Mouse (Mus musculus): ENCODE measurements around the gene Cntnap2. TPM values are rescaled to one million over a fixed set of nuclear protein-coding genes. Genes with fewer than 3 reads are reported as not detected.

Cntnap2 gene
- total RNA-seq, 2 experiments from 2014 or later = not detected

DNA sequence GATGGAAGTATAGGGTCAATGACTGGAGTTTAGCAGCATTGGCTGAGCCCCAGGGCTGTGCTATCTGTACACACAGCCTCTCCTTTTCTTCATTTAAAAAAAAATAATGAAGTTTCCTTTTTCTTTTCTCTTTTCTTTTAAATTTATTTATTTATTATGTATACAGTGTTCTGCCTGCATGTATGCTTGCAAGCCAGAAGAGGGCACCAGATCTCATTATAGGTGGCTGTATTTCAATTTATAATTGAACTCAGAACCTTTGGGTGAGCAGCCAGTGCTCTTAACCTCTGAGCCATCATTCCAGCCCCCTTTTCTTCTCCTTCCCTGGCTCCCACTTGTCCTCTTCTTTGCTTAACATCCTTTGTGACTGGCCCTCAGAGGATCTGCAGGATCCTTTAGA is 1807.2 kb downstream of the Cntnap2 start:
- ATAC-seq (replicated peaks; ENCODE audit: low FRiP score, poor library complexity, severe bottlenecking) = no peak

DNA sequence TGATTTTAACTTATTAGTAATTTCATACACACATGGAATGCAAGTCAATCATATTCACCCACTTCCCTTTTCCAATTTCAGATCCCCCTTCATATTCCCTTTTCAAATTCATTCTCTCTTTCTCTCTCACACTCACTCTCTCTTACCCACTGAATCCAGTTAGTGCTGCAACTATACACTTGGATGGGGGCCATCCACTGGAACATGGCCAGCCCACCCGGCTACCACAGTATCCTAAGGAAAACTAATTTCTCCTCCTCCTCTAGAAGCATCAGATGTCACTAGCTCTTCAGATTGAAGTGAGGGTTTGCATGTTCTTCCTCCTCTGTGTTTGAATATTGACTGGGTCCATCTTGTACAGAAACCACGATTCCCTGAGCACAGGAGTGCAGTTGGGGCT is 1827.1 kb downstream of the Cntnap2 start:
- ATAC-seq (replicated peaks; ENCODE audit: low FRiP score, poor library complexity, severe bottlenecking) = no peak

DNA sequence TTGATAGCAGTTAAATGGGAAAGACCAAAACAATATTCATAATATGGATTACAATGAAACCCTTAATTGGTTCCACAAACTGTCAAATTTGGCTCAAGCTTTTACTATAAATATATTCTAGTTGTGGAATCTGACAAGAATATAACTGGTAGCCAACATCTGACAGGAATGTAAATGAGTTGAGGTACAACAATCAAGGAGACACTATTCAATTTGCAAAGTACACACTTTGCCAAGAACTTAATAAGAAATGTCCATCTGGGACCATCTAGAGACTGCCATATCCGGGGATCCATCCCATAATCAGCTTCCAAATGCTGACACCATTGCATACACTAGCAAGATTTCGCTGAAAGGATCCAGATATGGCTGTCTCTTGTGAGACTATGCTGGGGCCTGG is 1850.0 kb downstream of the Cntnap2 start:
- no peak for ATAC-seq (replicated peaks; ENCODE audit: low FRiP score, poor library complexity, severe bottlenecking)

DNA sequence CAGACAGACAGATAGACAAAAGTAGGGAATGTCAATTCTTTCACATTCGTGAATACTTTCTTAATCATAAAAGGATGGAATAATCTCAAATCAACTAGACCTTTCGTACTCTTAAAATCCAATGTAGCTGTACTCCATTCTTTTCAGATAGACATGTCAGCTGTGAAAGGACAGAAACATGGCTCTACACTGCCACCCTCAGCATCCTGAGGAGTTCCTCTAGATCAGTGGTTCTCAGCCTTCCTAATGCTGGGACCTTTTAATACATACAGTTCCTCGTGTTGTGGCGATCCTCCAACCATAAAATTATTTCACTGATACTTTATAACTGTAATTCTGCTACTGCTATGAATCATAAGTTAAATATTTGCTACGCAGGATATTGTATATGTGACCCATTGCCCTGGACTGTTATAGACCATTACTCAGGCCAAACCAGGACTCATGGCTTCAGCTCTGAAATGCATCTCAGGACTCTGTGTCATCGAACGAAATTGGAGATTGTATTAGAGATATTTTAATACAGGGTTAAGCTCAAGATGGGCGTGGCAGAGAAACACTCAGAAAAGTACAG is 1859.6 kb downstream of the Cntnap2 start:
- no peak for ATAC-seq (replicated peaks; ENCODE audit: low FRiP score, poor library complexity, severe bottlenecking)

DNA sequence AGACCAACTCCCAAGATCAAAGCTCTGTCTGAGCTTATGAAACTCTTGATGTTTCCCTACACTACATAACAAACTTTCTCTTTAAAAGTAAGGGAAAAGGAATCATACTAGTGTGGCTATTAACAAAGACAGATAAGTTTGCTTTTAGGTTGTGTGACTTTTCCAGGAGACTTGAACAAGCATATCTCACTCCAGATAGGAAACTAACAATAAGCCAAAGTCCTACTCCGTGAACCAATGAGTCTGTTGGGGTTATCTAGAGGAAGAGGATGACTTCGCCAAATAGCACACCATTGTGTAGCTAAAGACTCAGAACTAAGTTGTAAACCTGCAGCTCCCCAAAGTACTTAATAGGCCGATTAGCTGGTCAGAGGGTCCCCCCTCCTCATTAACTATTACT is 1860.8 kb downstream of the Cntnap2 start:
- no peak for ATAC-seq (replicated peaks; ENCODE audit: low FRiP score, poor library complexity, severe bottlenecking)

DNA sequence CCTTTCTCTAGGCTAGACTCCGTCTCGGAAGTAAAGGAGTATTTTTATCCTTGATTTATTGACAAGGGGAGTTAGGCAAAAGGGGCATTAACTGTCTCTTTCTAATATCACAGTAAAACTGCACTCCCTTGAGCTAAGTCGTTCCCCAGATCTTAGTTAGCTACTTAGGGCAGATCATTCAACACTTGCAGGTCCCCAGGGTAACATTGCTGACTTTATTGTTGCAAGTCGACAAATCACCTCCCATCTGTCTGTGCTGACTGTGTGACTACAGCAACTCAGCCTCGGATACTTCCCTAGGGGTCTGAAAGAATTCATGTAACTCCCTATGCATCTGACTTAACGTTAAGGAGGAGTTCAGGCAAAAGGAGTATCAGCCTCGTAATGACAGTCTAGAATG is 1865.6 kb downstream of the Cntnap2 start:
- ATAC-seq (replicated peaks; ENCODE audit: low FRiP score, poor library complexity, severe bottlenecking) = no peak

DNA sequence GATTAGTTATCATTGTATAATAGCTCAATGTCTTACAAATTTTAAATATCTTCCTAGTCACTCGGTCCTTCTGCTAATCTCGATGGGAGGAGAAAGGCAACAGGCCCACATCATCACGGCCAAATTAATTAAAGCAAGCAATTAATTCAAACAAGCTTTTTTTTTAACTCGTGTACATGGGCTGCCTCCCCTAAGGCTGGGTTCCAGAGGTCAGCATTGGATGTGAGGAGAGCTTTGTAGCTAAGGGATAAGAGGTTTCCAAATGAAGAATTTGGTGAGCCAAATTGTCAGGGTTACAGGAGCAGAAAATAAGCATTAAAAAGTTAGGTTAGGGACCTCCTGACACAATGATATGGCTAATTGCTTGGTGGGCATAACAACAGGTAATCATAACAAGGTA is 1886.5 kb downstream of the Cntnap2 start:
- ATAC-seq (replicated peaks; ENCODE audit: low FRiP score, poor library complexity, severe bottlenecking) = no peak

DNA sequence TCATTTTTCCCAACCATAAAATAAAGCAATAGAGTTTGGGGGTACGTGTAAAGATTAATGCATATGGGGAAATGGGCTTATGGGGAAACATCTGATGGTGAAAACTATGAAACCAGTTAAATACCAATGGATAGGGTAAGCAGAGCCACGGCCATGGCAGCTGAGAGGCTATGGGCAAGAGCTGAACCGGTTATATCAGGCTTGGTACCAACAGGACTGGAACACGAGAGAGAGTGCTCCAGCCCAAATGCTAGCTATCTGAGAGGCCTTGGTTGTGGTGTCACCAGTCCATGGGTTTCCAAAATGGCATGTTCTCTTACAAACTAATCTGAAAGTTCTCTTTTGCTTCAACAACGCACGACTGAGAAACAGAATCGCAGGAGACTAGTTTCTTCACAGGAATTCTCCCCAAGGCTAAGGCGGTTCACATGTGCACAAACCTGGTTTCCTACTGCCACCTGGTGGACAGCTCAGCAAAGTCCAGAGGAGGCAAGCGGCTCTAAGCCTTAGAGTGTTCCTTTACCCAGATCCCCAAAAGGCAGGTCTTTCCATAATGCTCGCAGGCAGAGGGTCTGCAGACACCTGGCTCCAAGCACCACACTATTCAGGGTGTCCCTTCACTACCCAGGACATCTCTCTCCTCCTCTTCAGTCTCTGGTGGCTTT is 1902.0 kb downstream of the Cntnap2 start:
- no peak for ATAC-seq (replicated peaks; ENCODE audit: low FRiP score, poor library complexity, severe bottlenecking)

DNA sequence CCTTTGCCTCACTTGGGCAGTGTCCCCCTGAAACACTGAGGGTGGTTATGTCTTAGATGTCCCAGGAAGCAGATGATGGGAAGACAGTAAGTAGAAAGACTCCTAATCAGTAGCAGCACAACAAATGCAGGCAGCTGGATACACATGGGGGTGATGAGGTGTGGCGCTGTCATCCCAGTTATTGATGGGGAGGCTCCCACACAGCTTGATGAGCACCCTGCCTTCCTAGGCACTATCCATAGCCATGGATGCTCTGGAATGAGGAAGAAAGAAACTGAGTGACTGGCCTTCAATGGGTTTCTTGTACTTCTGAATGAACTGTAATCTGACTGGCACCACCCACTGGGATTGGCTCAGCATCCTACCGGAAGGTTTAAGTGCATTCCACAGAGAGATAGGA is 1904.1 kb downstream of the Cntnap2 start:
- no peak for ATAC-seq (replicated peaks; ENCODE audit: low FRiP score, poor library complexity, severe bottlenecking)

DNA sequence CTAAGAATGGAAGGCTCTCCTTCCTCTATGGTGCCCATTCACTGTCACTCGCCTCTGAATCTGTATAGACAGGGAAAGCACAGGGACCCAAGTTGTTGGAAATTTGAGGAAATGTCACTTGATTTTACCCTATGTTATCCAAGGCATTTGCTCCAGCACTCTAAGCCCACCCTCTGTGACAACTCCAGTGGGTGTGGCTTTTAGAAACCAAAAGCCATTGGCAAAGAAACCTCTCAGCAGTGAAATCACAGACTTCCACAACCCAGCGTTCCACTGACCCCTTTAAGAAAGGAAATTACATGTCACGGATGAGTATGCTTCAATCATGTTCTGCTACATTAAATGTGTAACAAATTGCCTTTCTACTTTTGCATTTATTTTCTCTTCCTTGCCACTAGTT is 1904.5 kb downstream of the Cntnap2 start:
- no peak for ATAC-seq (replicated peaks; ENCODE audit: low FRiP score, poor library complexity, severe bottlenecking)

DNA sequence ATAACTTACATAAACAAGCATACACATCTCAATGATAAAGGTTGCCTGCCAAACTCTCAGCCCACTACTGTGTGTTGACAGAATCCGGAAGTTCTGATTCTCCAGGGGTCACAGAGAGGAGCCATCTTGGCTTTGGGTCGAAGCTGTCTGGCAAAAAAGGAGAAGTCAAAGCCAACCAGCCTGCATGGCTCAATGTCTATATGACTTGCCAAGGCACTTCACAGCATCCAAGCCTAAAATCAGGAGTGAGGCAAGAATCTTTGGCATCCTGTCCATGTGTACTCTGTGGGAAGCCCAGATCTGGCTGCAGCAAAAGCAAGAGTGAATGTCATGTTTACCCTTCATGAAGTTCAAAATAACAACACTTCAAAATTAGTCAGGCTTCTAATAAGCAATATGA is 1913.5 kb downstream of the Cntnap2 start:
- ATAC-seq (replicated peaks; ENCODE audit: low FRiP score, poor library complexity, severe bottlenecking) = no peak

DNA sequence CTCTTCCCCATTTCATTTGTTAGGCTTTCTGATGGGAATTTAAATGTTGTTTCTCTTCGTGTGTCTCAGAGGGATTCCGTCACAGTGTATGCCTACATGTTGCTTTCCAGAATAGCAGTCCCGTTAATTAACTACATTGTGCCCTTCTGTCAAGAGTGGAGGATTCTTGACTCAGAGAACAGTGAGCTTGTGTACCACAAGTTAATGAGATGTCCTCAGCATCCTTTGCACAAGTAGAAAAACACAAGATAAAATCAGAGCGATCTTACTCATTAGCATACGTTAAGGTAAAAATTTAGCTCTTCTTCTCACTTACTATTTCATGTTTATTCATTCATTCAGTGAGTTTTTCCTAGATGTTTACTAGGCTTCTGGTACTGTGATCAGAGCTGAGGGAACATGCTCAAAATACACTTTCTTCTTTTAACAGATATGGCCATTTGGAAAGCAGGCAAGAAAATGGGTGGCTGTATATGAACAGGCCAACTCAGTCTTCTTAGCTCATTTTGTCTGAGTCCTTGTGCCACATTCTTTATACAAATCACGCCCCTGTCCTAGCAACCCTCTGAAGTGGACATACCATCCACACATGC is 1936.9 kb downstream of the Cntnap2 start:
- no peak for ATAC-seq (replicated peaks; ENCODE audit: low FRiP score, poor library complexity, severe bottlenecking)

DNA sequence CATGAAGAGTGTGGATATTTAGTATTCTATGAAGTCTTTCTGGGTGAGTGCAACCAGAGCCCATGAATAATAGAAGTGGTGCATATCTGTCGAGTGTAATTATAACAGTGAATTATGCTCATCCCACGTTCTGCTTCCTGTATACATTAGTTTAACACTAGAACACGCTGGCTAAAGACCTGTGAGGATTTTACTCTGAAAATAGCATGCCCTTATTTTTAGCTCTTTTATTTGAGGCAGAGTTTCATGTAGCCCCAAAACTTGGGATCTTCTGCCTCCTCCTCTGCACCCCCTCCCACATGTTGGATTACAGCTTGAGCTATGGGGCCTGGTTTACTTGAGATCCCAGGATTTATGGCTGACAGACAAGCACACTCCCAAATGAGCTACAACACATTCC is 1945.3 kb downstream of the Cntnap2 start:
- no peak for ATAC-seq (replicated peaks; ENCODE audit: low FRiP score, poor library complexity, severe bottlenecking)

DNA sequence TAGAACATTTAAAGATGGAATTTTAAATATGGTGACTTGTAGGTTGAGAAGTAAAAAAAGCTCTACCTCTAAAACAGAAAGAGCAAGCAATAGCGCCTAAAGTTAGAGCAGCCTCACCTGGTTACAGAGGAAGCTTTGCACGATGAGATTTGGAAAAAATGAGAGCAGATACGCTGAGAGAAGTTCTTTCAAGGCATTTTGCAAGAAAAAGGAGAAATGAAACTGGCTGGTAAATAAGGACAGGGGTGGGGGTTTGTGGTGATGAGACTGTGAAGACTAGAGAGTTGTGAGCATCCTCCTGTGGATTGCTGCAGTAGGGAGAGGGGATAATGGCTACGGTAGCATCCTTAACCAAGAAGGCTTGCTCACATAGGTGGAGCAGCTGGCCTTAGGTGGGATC is 1953.8 kb downstream of the Cntnap2 start:
- no peak for ATAC-seq (replicated peaks; ENCODE audit: low FRiP score, poor library complexity, severe bottlenecking)

DNA sequence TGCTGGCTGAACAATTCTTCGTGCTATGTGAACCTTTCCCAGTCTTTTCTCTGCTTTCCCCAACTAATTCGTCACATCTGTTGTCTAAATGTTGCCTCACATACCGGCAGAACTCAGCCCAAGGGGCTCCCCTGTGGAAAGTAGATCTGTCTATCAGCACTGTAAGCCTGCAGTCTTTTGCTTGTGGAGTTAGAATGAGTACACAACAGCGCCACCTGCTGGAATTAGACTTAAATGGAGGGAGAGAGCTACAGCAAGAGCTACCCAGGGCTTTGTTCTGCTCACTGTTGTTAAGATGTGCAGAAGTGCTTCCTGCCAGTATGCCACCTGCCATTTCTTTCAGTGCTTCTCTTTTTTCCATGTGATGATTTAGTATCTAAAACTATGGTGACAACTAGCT is 1954.4 kb downstream of the Cntnap2 start:
- ATAC-seq (replicated peaks; ENCODE audit: low FRiP score, poor library complexity, severe bottlenecking) = peak; percentile 60; the same call in 1 of the 2 replicates

DNA sequence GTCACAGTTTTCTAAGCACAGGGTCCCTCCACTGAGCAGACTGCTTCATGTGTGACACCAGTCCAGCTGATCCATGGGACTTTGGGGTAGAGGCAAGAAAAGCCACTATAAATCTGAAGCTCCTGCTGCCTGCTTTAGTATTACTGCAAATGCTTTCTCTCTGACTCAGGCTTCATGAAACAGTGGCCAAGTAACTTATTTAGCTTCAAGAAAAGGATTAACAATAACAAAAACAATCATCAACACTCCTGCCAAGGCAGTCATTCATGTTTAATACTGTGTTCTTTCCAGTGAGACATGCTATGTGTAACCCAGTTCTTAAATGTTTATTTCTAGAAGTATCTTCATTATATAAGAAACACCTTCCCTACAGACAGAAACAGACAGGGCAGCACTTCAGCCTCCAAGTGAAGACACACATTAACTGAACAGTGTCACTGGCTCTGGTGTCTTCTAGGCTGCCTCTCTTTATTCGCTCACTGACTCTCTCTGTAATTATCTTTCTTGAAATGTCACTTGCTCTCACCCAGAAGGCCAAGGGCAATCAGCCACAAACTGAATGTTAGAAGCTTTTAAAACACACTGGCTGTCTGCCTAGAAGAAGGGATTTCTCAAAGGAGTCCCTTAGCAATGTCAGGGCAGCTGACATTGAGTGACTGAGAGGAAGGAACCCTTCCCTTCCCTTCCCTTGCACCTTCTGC is 1955.9 kb downstream of the Cntnap2 start:
- ATAC-seq (replicated peaks; ENCODE audit: low FRiP score, poor library complexity, severe bottlenecking) = no peak

DNA sequence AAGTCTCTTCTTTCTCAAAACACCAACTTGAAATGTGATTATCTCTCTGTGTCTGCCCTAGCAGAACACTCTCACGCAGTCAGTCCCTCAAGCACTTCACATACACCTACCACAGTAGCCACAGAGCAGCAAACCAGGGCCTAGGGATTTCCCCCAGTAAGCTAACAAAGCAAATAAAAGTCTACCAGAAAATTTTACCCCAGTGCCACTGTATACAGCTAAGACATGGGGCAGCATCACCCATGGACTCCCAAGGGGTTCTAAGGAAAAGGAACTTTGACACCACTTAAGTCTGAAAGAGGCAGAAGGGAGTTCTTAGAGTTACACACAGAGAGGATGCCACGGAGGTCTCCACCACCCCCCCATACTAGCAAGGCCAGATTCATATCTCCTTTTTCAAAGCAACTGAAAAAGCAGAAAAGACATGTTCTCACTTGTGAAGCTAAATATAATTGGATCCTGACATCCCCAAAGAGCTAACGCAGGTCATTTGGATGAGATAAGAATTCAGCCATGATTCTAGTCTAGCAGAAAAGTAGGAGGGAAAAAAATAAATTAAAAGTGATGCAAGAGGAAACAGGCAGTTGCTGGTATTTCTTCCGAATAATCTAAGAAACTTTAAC is 1967.0 kb downstream of the Cntnap2 start:
- ATAC-seq (replicated peaks; ENCODE audit: low FRiP score, poor library complexity, severe bottlenecking) = no peak

DNA sequence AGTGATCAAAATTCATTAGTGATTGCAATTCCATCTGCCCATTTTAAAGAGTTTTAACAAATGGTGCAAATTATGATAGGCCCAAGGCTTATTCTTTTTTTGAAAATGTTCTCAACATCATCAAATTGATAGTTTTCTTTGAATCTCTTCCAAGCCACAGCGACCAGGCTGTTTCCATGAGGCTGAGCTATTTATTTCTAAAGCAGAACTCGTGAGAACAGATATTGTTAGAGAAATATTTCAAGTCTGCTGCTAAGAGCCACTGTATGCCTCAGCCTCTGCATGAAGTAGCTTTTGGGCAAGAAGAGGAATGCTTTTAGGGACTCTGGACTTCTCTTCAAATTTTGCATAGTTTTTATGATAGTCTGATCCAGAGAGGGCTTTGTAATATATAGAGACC is 1972.2 kb downstream of the Cntnap2 start:
- no peak for ATAC-seq (replicated peaks; ENCODE audit: low FRiP score, poor library complexity, severe bottlenecking)

DNA sequence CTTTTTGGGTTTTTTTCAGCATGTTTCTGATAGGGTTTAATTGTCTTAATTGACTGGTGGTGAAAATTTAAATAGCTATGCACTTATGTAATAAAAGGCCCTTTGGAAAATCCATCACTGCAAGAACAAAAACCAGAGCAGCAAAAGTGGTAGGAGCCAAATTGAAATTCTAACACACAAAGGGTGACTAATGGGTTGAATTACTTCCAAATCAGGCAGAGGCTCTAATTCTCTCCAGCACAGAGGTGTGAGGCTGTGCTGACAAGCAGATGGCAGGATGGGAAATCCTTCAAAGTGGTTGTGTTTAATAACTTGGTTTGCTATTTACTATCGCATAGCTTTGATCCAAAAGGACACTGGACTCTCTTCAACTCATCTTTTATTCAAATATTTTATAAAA is 1983.4 kb downstream of the Cntnap2 start:
- no peak for ATAC-seq (replicated peaks; ENCODE audit: low FRiP score, poor library complexity, severe bottlenecking)

DNA sequence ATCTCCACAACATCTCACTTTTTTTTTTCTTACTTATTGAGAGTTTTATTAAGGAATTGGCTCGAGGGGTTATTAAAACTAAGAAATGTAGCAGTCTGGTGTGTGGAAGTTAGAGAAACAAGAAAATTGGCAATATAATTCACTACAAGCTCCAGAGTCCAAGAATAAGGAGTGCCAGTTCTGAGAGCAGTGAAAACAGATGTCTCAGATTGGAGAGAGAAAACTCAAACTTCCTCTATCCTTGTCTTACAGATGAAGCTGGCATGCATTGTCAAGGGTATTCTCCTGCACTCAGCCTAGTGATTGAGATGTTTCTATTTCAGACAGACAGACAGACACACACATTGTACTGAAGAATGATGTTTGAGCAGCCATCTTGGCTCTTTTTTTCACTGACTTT is 1984.4 kb downstream of the Cntnap2 start:
- no peak for ATAC-seq (replicated peaks; ENCODE audit: low FRiP score, poor library complexity, severe bottlenecking)
